Mouse (Mus musculus): ENCODE data around the gene Tmem108.

The Tmem108 gene

GRCm38 (mm10) chr9:103495391-103495790 lies 266.2 kb downstream of the Tmem108 start:
- DNase-seq (ENCODE audit: low spot score) = no peak

DNA sequence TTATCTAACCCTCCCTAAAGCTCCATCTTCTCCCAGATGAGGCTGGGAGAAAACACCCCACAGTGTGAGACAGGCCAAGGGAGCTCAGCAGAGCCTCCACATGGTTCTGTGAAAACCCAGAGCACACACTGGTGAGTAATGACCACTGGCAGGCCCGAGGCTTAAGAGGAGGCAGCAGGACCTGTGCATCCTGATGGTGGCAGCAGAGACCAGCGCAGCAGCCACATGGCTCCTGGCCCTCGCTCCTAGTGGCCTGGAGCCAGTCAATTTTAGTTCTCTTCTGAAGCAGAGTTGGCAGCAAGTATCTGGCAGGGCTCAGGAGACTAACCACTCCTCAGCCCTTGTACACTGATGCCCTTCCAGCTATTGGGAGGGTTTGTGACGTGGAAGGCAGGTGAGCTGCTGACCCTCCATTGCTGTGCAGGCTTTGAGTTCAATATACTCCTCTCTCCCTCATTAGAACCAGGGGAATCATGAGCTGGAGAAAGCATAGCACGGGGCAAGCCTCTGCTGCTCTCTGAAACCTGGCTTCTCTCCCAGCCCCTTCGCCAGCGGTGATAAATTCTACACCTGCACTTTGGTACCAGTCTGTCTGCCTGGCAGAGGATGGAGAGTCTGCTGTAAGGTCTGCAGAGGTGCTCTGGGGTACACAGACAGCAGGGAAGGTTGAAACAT lies 267.2 kb downstream of the Tmem108 start:
- peak; percentile 79 for DNase-seq (ENCODE audit: low spot score)

DNA sequence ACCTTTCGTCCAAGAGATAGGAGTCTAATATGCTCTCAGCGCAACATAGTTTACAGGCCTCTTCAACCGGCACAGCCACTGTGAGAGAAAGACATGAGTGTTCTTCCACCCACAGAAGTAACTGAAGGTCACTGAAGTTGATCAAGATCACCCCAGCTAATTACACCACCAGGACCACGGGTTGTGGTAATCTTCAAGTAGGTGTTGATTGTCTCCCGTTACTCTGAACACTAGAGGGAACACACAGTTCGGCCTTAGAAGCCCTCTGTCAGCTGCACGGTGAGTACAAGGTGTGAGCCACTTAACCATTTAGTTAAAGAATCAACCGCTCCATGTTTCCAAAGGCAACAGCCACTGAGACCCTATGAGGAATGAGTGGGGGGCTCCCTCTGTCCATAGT lies 269.7 kb downstream of the Tmem108 start:
- no peak for DNase-seq (ENCODE audit: low spot score)

DNA sequence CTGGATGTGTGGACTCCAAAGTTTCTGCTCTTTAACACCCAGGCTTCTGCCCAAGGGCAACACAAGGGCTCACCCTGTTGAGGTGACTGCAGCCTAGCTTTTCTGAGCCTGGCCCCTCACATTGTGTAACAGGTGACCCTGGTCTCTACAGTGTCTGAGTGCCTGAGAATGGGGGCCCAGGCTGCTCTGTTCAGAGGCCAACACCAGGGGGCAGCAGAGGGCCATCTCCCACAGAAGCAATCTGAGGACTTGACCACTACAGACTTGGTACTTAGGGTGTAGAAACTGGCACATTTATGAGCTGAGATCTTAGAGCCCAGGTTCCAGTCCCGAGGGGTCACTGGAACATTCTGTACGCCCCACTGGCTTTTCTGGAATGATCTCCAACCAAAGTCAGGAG lies 271.2 kb downstream of the Tmem108 start:
- peak; percentile 78 for DNase-seq (ENCODE audit: low spot score)

DNA sequence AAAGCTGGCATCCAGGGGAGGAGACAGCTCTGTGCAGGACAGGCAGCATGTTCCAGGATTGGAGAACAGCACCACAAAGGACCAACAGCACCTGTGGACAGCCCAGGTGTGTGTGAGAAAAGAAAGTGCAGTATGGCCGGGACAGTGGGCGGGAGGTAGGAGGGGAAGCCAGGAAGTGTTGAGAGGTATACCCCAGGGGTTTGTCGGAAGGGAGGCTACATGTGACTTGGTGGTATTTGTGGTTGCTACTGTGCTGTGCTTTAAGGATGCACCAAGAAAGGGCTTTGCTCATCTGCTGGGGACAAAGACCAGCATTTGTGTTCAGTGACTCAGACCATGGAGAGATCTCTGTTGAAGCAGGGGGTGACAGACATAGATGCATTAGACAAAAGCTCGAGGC lies 271.8 kb downstream of the Tmem108 start:
- DNase-seq (ENCODE audit: low spot score) = no peak

GRCm38 (mm10) chr9:103489096-103489495 lies 272.5 kb downstream of the Tmem108 start:
- no peak for DNase-seq (ENCODE audit: low spot score)

DNA sequence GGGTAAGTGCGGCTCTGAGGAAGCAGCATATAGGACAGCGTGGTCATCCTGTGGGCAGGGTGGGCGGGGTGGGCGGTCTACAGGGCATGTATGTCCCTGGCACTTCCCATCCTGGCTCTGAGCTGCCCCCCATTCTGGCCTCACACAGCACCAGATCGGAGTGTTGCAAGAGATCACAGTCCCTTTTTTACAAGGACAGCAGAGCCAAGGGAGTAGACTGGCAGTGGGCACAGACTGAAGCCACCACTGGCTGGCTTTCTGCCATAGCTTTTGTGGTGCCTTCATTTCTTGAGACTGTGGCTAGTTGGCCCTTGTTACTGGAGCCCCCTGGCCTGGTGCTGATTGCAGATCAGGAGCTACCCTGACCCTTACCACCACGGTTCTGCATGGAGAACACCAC lies 275.4 kb downstream of the Tmem108 start:
- DNase-seq (ENCODE audit: low spot score) = no peak

- DNase-seq (ENCODE audit: low spot score) = no peak
These were observed 276.0 kb downstream of the Tmem108 start for GRCm38 (mm10) chr9:103485606-103486005.

- peak; percentile 9 for DNase-seq (ENCODE audit: low spot score)
These were observed 280.9 kb downstream of the Tmem108 start for GRCm38 (mm10) chr9:103480603-103481220.

DNA sequence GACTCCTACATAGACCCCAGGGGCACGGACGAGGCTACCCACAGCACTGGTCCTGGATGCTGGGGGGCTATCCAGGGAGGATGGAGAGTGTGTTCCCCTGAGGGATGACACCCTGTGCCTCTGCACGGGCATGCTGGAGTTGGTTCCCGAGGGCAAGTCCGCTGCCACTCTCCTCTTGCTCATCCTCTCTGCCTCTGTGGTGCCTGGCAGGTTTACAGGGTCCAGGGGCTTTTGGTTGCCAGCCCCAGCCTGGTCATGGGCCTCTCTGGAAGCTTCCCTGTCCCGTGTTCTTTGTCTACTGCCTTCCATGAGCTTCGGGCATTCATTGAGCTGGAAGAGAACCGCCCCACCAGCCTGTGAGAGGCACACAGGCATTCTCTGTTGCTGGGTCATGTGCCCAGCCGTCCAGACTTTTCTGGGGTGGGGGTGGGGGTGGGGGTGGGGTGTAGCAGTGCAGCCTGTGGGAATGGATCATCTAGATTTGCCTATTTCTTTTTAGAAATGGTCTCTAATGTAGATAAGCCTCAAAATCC lies 281.5 kb downstream of the Tmem108 start, which contains the start of gene Bfsp2:
Gene Bfsp2 (minus strand): TSS at position 377 of the 533 bp plus-strand sequence.
- no peak for DNase-seq (ENCODE audit: low spot score)

GRCm38 (mm10) chr9:103475414-103475813 lies 286.2 kb downstream of the Tmem108 start:
- DNase-seq (ENCODE audit: low spot score) = no peak

DNA sequence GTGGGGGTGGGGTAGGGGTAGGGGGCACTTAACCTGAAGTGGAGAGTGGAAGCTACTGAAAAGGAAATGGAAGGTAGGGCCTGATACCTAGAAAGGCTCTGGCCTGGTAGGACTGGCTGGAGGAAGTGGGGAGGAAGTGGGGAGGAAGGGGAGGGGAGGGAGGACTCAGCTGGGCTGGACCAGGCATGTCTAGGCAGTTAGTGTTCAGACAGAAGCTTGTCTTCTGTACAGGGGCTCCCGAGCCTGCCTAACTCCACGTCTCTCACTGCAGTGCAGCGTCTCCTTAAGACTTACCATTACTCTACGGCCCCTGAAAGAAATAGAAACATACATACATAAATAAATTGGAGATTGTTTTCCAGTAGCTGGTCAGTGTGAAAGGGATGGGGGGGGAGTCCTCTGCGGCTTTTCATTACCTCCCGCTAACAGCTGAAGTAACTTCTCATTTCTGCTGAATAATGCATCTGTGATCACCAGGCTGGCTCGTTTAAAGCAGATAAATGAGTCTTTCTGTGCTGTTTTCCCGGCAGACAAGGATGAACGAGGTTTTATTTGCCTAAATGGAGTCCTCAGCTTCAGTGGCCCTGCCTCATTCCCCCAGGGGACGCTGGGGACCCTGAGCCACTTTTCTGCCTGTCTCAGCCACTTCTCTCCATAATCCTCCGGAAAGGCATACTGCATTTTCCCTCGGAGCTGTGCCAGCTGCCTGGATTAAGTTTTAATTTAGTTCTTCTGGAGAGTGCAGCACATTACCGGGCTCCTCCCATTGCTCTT lies 287.5 kb downstream of the Tmem108 start:
- no peak for DNase-seq (ENCODE audit: low spot score)

GRCm38 (mm10) chr9:103471784-103472183 lies 289.9 kb downstream of the Tmem108 start:
- DNase-seq (ENCODE audit: low spot score) = no peak

GRCm38 (mm10) chr9:103469516-103469915 lies 292.1 kb downstream of the Tmem108 start:
- no peak for DNase-seq (ENCODE audit: low spot score)

DNA sequence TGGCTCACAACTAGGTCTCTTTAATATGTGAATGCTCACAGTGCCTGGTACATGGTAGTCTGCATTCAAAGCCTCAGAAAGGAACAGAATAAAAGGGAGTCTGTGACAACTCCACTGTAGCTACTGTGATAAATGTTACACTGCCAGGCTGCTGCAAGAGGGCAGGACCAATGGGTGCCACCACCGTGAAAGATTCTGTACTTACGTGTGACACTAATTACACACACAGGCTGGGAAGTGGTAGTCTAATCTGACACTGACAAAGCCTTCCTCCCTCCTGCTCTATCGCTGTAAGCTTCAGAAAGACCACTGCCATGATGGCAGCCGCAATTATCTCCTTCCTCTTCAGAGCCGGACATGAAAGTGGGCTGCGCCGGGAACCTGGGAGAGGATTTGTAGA lies 292.7 kb downstream of the Tmem108 start:
- no peak for DNase-seq (ENCODE audit: low spot score)

- no peak for DNase-seq (ENCODE audit: low spot score)
These were observed 295.9 kb downstream of the Tmem108 start for GRCm38 (mm10) chr9:103465711-103466220.

DNA sequence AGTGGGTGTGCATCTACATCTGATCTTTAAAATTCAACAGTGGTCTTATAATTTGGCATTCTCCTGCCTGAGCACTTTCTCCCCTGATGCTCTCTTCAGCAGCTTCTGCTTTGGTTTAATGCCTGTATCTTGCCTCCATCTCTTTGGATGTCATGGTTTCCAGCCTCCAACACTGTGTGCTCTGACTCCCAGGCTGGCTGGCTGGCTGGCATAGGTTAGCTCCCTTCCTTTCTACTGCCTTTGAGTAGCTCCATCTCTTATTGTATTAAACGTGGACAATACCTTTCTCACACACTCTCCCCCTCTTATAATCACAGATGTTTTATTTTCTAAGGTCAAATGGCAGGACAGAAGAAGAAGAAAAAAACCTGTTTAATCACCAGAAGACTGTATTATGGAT lies 296.3 kb downstream of the Tmem108 start:
- DNase-seq (ENCODE audit: low spot score) = no peak

- no peak for DNase-seq (ENCODE audit: low spot score)
These were observed 297.8 kb downstream of the Tmem108 start for GRCm38 (mm10) chr9:103463833-103464232.

GRCm38 (mm10) chr9:103459839-103460238 lies 301.8 kb downstream of the Tmem108 start:
- DNase-seq (ENCODE audit: low spot score) = no peak

GRCm38 (mm10) chr9:103459307-103459706 lies 302.3 kb downstream of the Tmem108 start:
- DNase-seq (ENCODE audit: low spot score) = no peak

- no peak for DNase-seq (ENCODE audit: low spot score)
These were observed 312.0 kb downstream of the Tmem108 start for GRCm38 (mm10) chr9:103449651-103450050.

DNA sequence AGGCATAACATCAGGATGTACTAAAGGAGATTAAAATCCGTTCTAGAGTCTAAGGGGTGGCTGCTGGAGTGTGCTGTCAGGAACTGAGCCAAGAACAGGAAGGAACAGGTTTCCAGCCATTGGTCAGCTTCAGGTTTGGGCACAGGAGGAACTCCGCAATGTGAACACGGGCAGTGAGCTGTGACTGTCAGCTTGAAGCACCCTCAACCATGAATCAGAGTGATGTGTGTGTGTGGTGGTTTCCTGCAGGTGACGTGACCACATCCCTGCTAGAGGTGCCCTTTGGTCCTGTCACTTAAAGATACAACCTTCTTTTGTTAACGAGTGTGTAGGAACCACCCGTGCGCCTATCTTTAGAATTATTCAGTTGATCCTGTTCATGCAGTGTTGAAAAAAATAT lies 312.5 kb downstream of the Tmem108 start:
- DNase-seq (ENCODE audit: low spot score) = peak; percentile 13

- DNase-seq (ENCODE audit: low spot score) = no peak
These were observed 317.0 kb downstream of the Tmem108 start for GRCm38 (mm10) chr9:103444656-103445055.

Data from urinary bladder, postnatal 14 days (tissue).